Mouse (Mus musculus): ENCODE data around the gene Ndufa11. TPM values are rescaled to one million over a fixed set of nuclear protein-coding genes. Genes with fewer than 3 reads are reported as not detected.

Ndufa11 gene
- 577 and 678 TPM in 2 replicates for polyA plus RNA-seq (2014; fragmentation: Nextera tagmentation; extraction: Ambion mirVana)

GRCm38 (mm10) chr17:56717363-56718058 is at the start of gene Ndufa11, which contains the start of gene Vmac:
Gene Ndufa11, plus strand, starts transcription at chr17:56717767.
Gene Vmac, minus strand, starts transcription at chr17:56718022.
- under 1% methylated on average over 59 of the region's 59 CpGs for WGBS
- peak within 1 kb of the TSS; percentile 76 for H3K4me3 ChIP-seq (replicated peaks; ENCODE audit: low read length)
- peak within 1 kb of the TSS; percentile 83 for H3K4me2 ChIP-seq (replicated peaks)
- H3K27ac ChIP-seq, result peak within 1 kb of the TSS; percentile 88
- no peaks in the 10 kb centered on the region for H3K9me3 ChIP-seq (ENCODE audit: control insufficient read depth, low read length)
- H3K36me3 ChIP-seq (replicated peaks; ENCODE audit: control insufficient read depth, insufficient read depth), result peaks cover 30% of the 10 kb centered on the region
- peak within 1 kb of the TSS; percentile 86 for H3K9ac ChIP-seq
- no peaks in the 10 kb centered on the region for H3K27me3 ChIP-seq (ENCODE audit: control insufficient read depth, insufficient read depth, low read length)
- H3K4me1 ChIP-seq (replicated peaks; ENCODE audit: control insufficient read depth, insufficient read depth, low read length), result peaks cover 25% of the 10 kb centered on the region
- peak; percentile 74 for ATAC-seq (ENCODE audit: low FRiP score)
- peak; percentile 100 for DNase-seq (ENCODE audit: low spot score)

GRCm38 (mm10) chr17:56668384-56669144 is 49.0 kb upstream of the Ndufa11 start:
- DNase-seq (ENCODE audit: low spot score) (peak; percentile 86), ATAC-seq (ENCODE audit: low FRiP score) (no peak)
- Histone ChIP-seq H3K4me2 (replicated peaks) (peak overlapping the region; percentile 75), H3K4me1 (replicated peaks; ENCODE audit: control insufficient read depth, insufficient read depth, low read length) (peaks cover 4% of the 10 kb centered on the region), H3K4me3 (replicated peaks; ENCODE audit: low read length) (peak overlapping the region; percentile 32), H3K9me3 (ENCODE audit: control insufficient read depth, low read length) (no peaks in the 10 kb centered on the region), H3K36me3 (replicated peaks; ENCODE audit: control insufficient read depth, insufficient read depth) (no peaks in the 10 kb centered on the region), H3K9ac (peak overlapping the region; percentile 52), H3K27ac (no peak overlapping the region), H3K27me3 (ENCODE audit: control insufficient read depth, insufficient read depth, low read length) (peaks cover 9% of the 10 kb centered on the region; the same call in 1 of the 2 replicates)
- WGBS, result 6% methylated on average over 31 of the region's 31 CpGs

GRCm38 (mm10) chr17:56669766-56670165 is 47.8 kb upstream of the Ndufa11 start:
- Histone ChIP-seq H3K27ac (no peak overlapping the region), H3K27me3 (ENCODE audit: control insufficient read depth, insufficient read depth, low read length) (peaks cover 9% of the 10 kb centered on the region; the same call in 1 of the 2 replicates), H3K4me3 (replicated peaks; ENCODE audit: low read length) (no peak overlapping the region), H3K9ac (no peak overlapping the region), H3K9me3 (ENCODE audit: control insufficient read depth, low read length) (no peaks in the 10 kb centered on the region), H3K36me3 (replicated peaks; ENCODE audit: control insufficient read depth, insufficient read depth) (no peaks in the 10 kb centered on the region), H3K4me2 (replicated peaks) (no peak overlapping the region), H3K4me1 (replicated peaks; ENCODE audit: control insufficient read depth, insufficient read depth, low read length) (peaks cover 11% of the 10 kb centered on the region)
- ATAC-seq (ENCODE audit: low FRiP score) (no peak), DNase-seq (ENCODE audit: low spot score) (no peak)
- WGBS, result 87% methylated on average over 8 of the region's 8 CpGs

GRCm38 (mm10) chr17:56672941-56673646 is 44.5 kb upstream of the Ndufa11 start, which contains the start of gene Ranbp3:
Gene Ranbp3, plus strand, starts transcription at chr17:56673294.
- ATAC-seq (ENCODE audit: low FRiP score), result peak; percentile 91
- peaks cover 23% of the 10 kb centered on the region for H3K4me1 ChIP-seq (replicated peaks; ENCODE audit: control insufficient read depth, insufficient read depth, low read length)
- WGBS, result under 1% methylated on average over 39 of the region's 66 CpGs

GRCm38 (mm10) chr17:56673647-56674416 is 43.7 kb upstream of the Ndufa11 start:
- Histone ChIP-seq H3K36me3 (replicated peaks; ENCODE audit: control insufficient read depth, insufficient read depth) (peaks cover 22% of the 10 kb centered on the region; the same call in 1 of the 2 replicates), H3K27me3 (ENCODE audit: control insufficient read depth, insufficient read depth, low read length) (no peaks in the 10 kb centered on the region), H3K4me1 (replicated peaks; ENCODE audit: control insufficient read depth, insufficient read depth, low read length) (peaks cover 23% of the 10 kb centered on the region), H3K27ac (peak overlapping the region; percentile 82), H3K9me3 (ENCODE audit: control insufficient read depth, low read length) (no peaks in the 10 kb centered on the region), H3K9ac (peak overlapping the region; percentile 90), H3K4me3 (replicated peaks; ENCODE audit: low read length) (peak overlapping the region; percentile 71), H3K4me2 (replicated peaks) (peak overlapping the region; percentile 80)
- 2% methylated on average over 33 of the region's 37 CpGs for WGBS
- ATAC-seq (ENCODE audit: low FRiP score), result peak; percentile 7
- no peak for DNase-seq (ENCODE audit: low spot score)

More at GRCm38 (mm10) chr17:56672941-56673646, 44.5 kb upstream of the Ndufa11 start, which contains the start of gene Ranbp3:
- H3K27me3 ChIP-seq (ENCODE audit: control insufficient read depth, insufficient read depth, low read length), result peaks cover 6% of the 10 kb centered on the region; the same call in 1 of the 2 replicates
- peak; percentile 99 for DNase-seq (ENCODE audit: low spot score)
- no peaks in the 10 kb centered on the region for H3K9me3 ChIP-seq (ENCODE audit: control insufficient read depth, low read length)
- peak within 1 kb of the TSS; percentile 81 for H3K4me2 ChIP-seq (replicated peaks)
- peak within 1 kb of the TSS; percentile 71 for H3K4me3 ChIP-seq (replicated peaks; ENCODE audit: low read length)
- H3K9ac ChIP-seq, result peak within 1 kb of the TSS; percentile 90
- peaks cover 20% of the 10 kb centered on the region; the same call in 1 of the 2 replicates for H3K36me3 ChIP-seq (replicated peaks; ENCODE audit: control insufficient read depth, insufficient read depth)
- peak within 1 kb of the TSS; percentile 90 for H3K27ac ChIP-seq

GRCm38 (mm10) chr17:56681791-56682190 is 35.8 kb upstream of the Ndufa11 start:
- DNase-seq (ENCODE audit: low spot score), result no peak
- no peaks in the 10 kb centered on the region for H3K4me1 ChIP-seq (replicated peaks; ENCODE audit: control insufficient read depth, insufficient read depth, low read length)
- ATAC-seq (ENCODE audit: low FRiP score), result no peak
- H3K9ac ChIP-seq, result no peak overlapping the region
- 86% methylated on average over 4 of the region's 4 CpGs for WGBS
- H3K9me3 ChIP-seq (ENCODE audit: control insufficient read depth, low read length), result no peaks in the 10 kb centered on the region
- H3K36me3 ChIP-seq (replicated peaks; ENCODE audit: control insufficient read depth, insufficient read depth), result peaks cover 57% of the 10 kb centered on the region
- H3K4me3 ChIP-seq (replicated peaks; ENCODE audit: low read length), result no peak overlapping the region
- no peak overlapping the region for H3K4me2 ChIP-seq (replicated peaks)
- no peaks in the 10 kb centered on the region for H3K27me3 ChIP-seq (ENCODE audit: control insufficient read depth, insufficient read depth, low read length)
- no peak overlapping the region for H3K27ac ChIP-seq

GRCm38 (mm10) chr17:56682880-56683279 is 34.7 kb upstream of the Ndufa11 start:
- Histone ChIP-seq H3K9ac (no peak overlapping the region), H3K27ac (no peak overlapping the region), H3K4me2 (replicated peaks) (no peak overlapping the region), H3K9me3 (ENCODE audit: control insufficient read depth, low read length) (no peaks in the 10 kb centered on the region), H3K27me3 (ENCODE audit: control insufficient read depth, insufficient read depth, low read length) (no peaks in the 10 kb centered on the region), H3K36me3 (replicated peaks; ENCODE audit: control insufficient read depth, insufficient read depth) (peaks cover 59% of the 10 kb centered on the region), H3K4me3 (replicated peaks; ENCODE audit: low read length) (no peak overlapping the region), H3K4me1 (replicated peaks; ENCODE audit: control insufficient read depth, insufficient read depth, low read length) (no peaks in the 10 kb centered on the region)
- WGBS, result 79% methylated on average over 3 of the region's 3 CpGs
- DNase-seq (ENCODE audit: low spot score) (no peak), ATAC-seq (ENCODE audit: low FRiP score) (no peak)

GRCm38 (mm10) chr17:56683546-56684140 is 33.9 kb upstream of the Ndufa11 start:
- no peak for DNase-seq (ENCODE audit: low spot score)
- Histone ChIP-seq H3K4me3 (replicated peaks; ENCODE audit: low read length) (no peak overlapping the region), H3K4me2 (replicated peaks) (no peak overlapping the region), H3K27me3 (ENCODE audit: control insufficient read depth, insufficient read depth, low read length) (no peaks in the 10 kb centered on the region), H3K36me3 (replicated peaks; ENCODE audit: control insufficient read depth, insufficient read depth) (peaks cover 64% of the 10 kb centered on the region), H3K4me1 (replicated peaks; ENCODE audit: control insufficient read depth, insufficient read depth, low read length) (no peaks in the 10 kb centered on the region), H3K27ac (no peak overlapping the region), H3K9ac (no peak overlapping the region), H3K9me3 (ENCODE audit: control insufficient read depth, low read length) (no peaks in the 10 kb centered on the region)
- ATAC-seq (ENCODE audit: low FRiP score), result no peak
- WGBS, result 90% methylated on average over 5 of the region's 5 CpGs

All from hindbrain, embryonic 14.5 days (tissue).